Mouse (Mus musculus): Measurements from ENCODE around the gene Tmem259. TPM values are rescaled to one million over a fixed set of nuclear protein-coding genes. Genes with fewer than 3 reads are reported as not detected.

Gene Tmem259
- polyA plus RNA-seq, 1 experiment: 262 TPM

- WGBS: 87% methylated on average over 21 of the region's 21 CpGs
- H3K36me3 ChIP-seq (ENCODE audit: control insufficient read depth, insufficient read depth, low read length): peaks cover 13% of the 10 kb centered on the region
- no peak overlapping the region for H3K27ac ChIP-seq (ENCODE audit: insufficient read depth, low read depth, low read length)
- H3K4me3 ChIP-seq (ENCODE audit: insufficient read depth, low read depth, low read length): no peak overlapping the region
- no peaks in the 10 kb centered on the region for H3K27me3 ChIP-seq (replicated peaks; ENCODE audit: control insufficient read depth, insufficient read depth, low read length)
- no peak for DNase-seq
- no peak for TF ChIP-seq CTCF (conservative IDR thresholded peaks at IDR 0.05; ENCODE audit: insufficient read depth, insufficient read length, low read depth, low read length)
- TF ChIP-seq POLR2A (IDR thresholded peaks at IDR 0.05; ENCODE audit: low read depth, low read length): no peak
- peaks cover 7% of the 10 kb centered on the region; the same call in 1 of the 2 replicates for H3K4me1 ChIP-seq (ENCODE audit: control insufficient read depth, insufficient read depth, low read length)
Measured at GRCm38 (mm10) chr10:79974087-79974486, 10.0 kb downstream of the Tmem259 start.

DNA sequence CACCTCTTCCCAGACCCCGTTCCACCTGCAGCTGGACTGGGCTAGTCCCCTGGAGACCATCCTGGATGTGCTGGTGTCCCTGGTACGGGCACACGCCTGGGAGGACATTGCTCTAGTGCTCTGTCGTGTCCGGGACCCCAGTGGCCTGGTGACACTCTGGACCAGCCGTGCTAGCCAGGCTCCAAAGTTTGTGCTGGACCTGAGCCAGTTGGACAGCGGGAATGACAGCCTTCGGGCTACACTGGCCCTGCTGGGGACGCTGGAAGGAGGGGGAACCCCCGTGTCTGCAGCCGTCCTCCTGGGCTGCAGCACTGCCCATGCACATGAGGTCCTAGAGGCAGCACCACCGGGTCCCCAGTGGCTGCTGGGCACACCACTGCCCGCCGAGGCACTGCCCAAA is 11.3 kb downstream of the Tmem259 start:
- TF ChIP-seq CTCF (conservative IDR thresholded peaks at IDR 0.05; ENCODE audit: insufficient read depth, insufficient read length, low read depth, low read length): no peak
- Histone ChIP-seq H3K4me3 (ENCODE audit: insufficient read depth, low read depth, low read length) (no peak overlapping the region), H3K4me1 (ENCODE audit: control insufficient read depth, insufficient read depth, low read length) (peaks cover 17% of the 10 kb centered on the region), H3K27ac (ENCODE audit: insufficient read depth, low read depth, low read length) (no peak overlapping the region), H3K36me3 (ENCODE audit: control insufficient read depth, insufficient read depth, low read length) (peaks cover 11% of the 10 kb centered on the region), H3K27me3 (replicated peaks; ENCODE audit: control insufficient read depth, insufficient read depth, low read length) (no peaks in the 10 kb centered on the region)
- WGBS: 30% methylated on average over 14 of the region's 14 CpGs
- DNase-seq: peak; percentile 74

- Histone ChIP-seq H3K27me3 (replicated peaks; ENCODE audit: control insufficient read depth, insufficient read depth, low read length) (no peaks in the 10 kb centered on the region), H3K4me1 (ENCODE audit: control insufficient read depth, insufficient read depth, low read length) (peaks cover 22% of the 10 kb centered on the region), H3K27ac (ENCODE audit: insufficient read depth, low read depth, low read length) (no peak overlapping the region), H3K36me3 (ENCODE audit: control insufficient read depth, insufficient read depth, low read length) (no peaks in the 10 kb centered on the region), H3K4me3 (ENCODE audit: insufficient read depth, low read depth, low read length) (no peak overlapping the region)
- TF ChIP-seq CTCF (conservative IDR thresholded peaks at IDR 0.05; ENCODE audit: insufficient read depth, insufficient read length, low read depth, low read length) (no peak), POLR2A (IDR thresholded peaks at IDR 0.05; ENCODE audit: low read depth, low read length) (no peak)
- WGBS: 11% methylated on average over 21 of the region's 21 CpGs
- no peak for DNase-seq
Measured at GRCm38 (mm10) chr10:79971183-79971497, 13.0 kb downstream of the Tmem259 start.

- no peak for TF ChIP-seq CTCF (conservative IDR thresholded peaks at IDR 0.05; ENCODE audit: insufficient read depth, insufficient read length, low read depth, low read length)
- no peak for DNase-seq
- WGBS: 8% methylated on average over 47 of the region's 47 CpGs
- Histone ChIP-seq H3K4me1 (ENCODE audit: control insufficient read depth, insufficient read depth, low read length) (peaks cover 22% of the 10 kb centered on the region), H3K4me3 (ENCODE audit: insufficient read depth, low read depth, low read length) (no peak within 1 kb of the TSS), H3K36me3 (ENCODE audit: control insufficient read depth, insufficient read depth, low read length) (no peaks in the 10 kb centered on the region), H3K27ac (ENCODE audit: insufficient read depth, low read depth, low read length) (no peak within 1 kb of the TSS), H3K27me3 (replicated peaks; ENCODE audit: control insufficient read depth, insufficient read depth, low read length) (no peaks in the 10 kb centered on the region)
Measured at GRCm38 (mm10) chr10:79970415-79971182, 13.5 kb downstream of the Tmem259 start, which contains the start of gene Grin3b. Gene Grin3b, plus strand, starts transcription at chr10:79970715.

DNA sequence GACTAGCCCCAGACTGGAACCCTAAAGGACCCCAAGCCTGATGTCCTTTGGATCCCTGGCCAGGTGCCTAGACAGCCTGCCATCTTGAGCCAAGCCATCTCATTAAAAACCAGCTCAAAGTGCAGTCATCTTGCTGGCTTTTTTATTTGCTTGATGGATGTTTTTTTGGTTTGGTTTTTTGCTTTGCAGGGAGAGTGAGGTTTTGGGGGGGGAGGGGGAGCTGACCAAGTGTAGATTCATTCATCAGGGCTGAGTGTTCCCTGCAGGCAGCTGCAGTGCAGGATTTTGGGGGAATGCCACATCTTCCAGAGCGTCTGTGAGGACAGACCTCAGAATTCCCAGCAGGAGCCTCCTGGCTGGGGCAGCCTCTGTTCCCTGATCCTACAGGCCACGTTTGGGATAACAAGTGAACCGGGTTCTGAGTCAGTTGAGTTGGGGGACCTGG is 15.0 kb downstream of the Tmem259 start:
- 0 out of 2 replicates have a peak, but pooled peaks have one; percentile 0 for TF ChIP-seq CTCF (conservative IDR thresholded peaks at IDR 0.05; ENCODE audit: insufficient read depth, insufficient read length, low read depth, low read length)
- TF ChIP-seq POLR2A (IDR thresholded peaks at IDR 0.05; ENCODE audit: low read depth, low read length): no peak
- DNase-seq: peak; percentile 86
- WGBS: 21% methylated on average over 3 of the region's 3 CpGs

DNA sequence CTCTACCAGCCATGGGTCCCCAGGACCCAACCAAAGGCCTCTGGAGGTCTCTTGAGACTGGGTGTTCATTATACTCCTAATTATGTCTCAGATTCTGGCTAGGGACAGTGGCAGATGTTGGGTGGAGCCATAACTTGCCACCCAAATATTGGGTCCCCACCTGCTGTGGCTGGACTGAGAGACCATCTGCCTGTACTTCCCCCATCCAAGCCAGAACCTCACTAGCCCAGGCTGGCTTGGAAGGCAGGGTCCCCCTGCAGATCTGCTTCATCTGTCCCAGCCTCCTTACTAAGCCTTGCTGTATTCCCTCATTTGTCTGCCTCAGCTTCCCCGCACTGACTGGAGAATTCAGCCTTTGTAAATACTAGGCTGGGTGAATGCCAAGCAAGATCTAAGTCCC is 15.9 kb downstream of the Tmem259 start:
- WGBS: 85% methylated on average over 1 of the region's 1 CpGs
- TF ChIP-seq POLR2A (IDR thresholded peaks at IDR 0.05; ENCODE audit: low read depth, low read length) (no peak), CTCF (conservative IDR thresholded peaks at IDR 0.05; ENCODE audit: insufficient read depth, insufficient read length, low read depth, low read length) (no peak)
- no peaks in the 10 kb centered on the region for H3K27me3 ChIP-seq (replicated peaks; ENCODE audit: control insufficient read depth, insufficient read depth, low read length)
- peak overlapping the region; percentile 18 for H3K27ac ChIP-seq (ENCODE audit: insufficient read depth, low read depth, low read length)
- H3K4me3 ChIP-seq (ENCODE audit: insufficient read depth, low read depth, low read length): no peak overlapping the region
- DNase-seq: no peak
- H3K36me3 ChIP-seq (ENCODE audit: control insufficient read depth, insufficient read depth, low read length): no peaks in the 10 kb centered on the region
- peaks cover 22% of the 10 kb centered on the region for H3K4me1 ChIP-seq (ENCODE audit: control insufficient read depth, insufficient read depth, low read length)

More for the DNA sequence above, 15.0 kb downstream of the Tmem259 start:
- peaks cover 22% of the 10 kb centered on the region for H3K4me1 ChIP-seq (ENCODE audit: control insufficient read depth, insufficient read depth, low read length)
- no peaks in the 10 kb centered on the region for H3K27me3 ChIP-seq (replicated peaks; ENCODE audit: control insufficient read depth, insufficient read depth, low read length)
- 0 out of 2 replicates have a peak overlapping the region, but pooled peaks have one; percentile 15 for H3K27ac ChIP-seq (ENCODE audit: insufficient read depth, low read depth, low read length)
- no peaks in the 10 kb centered on the region for H3K36me3 ChIP-seq (ENCODE audit: control insufficient read depth, insufficient read depth, low read length)
- H3K4me3 ChIP-seq (ENCODE audit: insufficient read depth, low read depth, low read length): no peak overlapping the region

DNA sequence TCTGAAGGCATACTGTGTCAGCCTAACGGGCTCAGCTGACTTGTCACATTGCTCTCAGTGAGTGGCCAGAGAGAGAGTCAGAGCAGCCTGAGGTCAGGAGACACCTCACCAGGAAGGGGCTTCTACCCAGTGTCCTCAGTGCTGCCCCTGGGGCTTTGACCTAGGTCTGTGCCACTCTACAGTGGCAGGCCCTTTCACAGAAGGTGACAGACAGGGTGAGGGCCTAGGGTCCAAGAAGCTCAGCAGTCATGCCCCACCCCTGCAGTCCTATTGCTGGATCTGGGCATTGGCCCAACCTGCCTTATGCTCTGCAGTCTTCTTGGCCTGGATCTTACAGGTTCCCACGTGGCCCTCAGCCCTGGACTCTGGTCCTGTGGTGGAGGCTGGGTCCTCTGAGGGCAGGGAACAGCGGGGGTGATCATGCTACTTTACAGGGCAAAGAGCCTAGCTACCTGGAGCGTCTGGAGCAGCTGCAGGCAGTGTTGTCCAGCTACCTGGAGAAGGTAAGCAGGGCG is 17.2 kb downstream of the Tmem259 start:
- no peaks in the 10 kb centered on the region for H3K36me3 ChIP-seq (ENCODE audit: control insufficient read depth, insufficient read depth, low read length)
- peak overlapping the region; percentile 16; the same call in 1 of the 2 replicates for H3K4me3 ChIP-seq (ENCODE audit: insufficient read depth, low read depth, low read length)
- no peaks in the 10 kb centered on the region for H3K27me3 ChIP-seq (replicated peaks; ENCODE audit: control insufficient read depth, insufficient read depth, low read length)
- H3K27ac ChIP-seq (ENCODE audit: insufficient read depth, low read depth, low read length): peak overlapping the region; percentile 82
- 65% methylated on average over 5 of the region's 5 CpGs for WGBS
- DNase-seq: peak; percentile 95
- peaks cover 22% of the 10 kb centered on the region for H3K4me1 ChIP-seq (ENCODE audit: control insufficient read depth, insufficient read depth, low read length)
- no peak for TF ChIP-seq CTCF (conservative IDR thresholded peaks at IDR 0.05; ENCODE audit: insufficient read depth, insufficient read length, low read depth, low read length)
- TF ChIP-seq POLR2A (IDR thresholded peaks at IDR 0.05; ENCODE audit: low read depth, low read length): no peak
